Mouse (Mus musculus) heart, embryonic 10.5 days (tissue): ENCODE data around the gene Tnrc6b. TPM values are rescaled to one million over a fixed set of nuclear protein-coding genes. Genes with fewer than 3 reads are reported as not detected.
"Not testable (repeated sequence)": the region's sequence is repeated elsewhere in the genome, so short reads cannot be mapped to it uniquely, and the experiment has no call there.

Source experiments
- DNase-seq: peaks from one replicate; pipeline ENCODE4 v3.0.0-alpha.2; 2017; ENCODE audit warnings: low spot score
- H3K27ac ChIP-seq: fragments of 300-500 bp; sonication (generic); 2 replicates; pipeline ENCODE4 v1.5.1; 2016; ENCODE audit warnings: mild to moderate bottlenecking
- H3K27me3 ChIP-seq: fragments of 300-500 bp; sonication (generic); 2 replicates; pipeline ENCODE4 v1.6.1; 2016; ENCODE audit warnings: mild to moderate bottlenecking; ENCODE audit not compliant: poor library complexity, insufficient read depth, severe bottlenecking
- H3K36me3 ChIP-seq: fragments of 300-500 bp; sonication (generic); 2 replicates; pipeline ENCODE4 v1.6.1; 2016; ENCODE audit warnings: mild to moderate bottlenecking, moderate library complexity
- H3K4me1 ChIP-seq: fragments of 300-500 bp; sonication (generic); 2 replicates; pipeline ENCODE4 v1.6.1; 2016; ENCODE audit warnings: mild to moderate bottlenecking
- H3K4me3 ChIP-seq: fragments of 300-500 bp; sonication (generic); 2 replicates; pipeline ENCODE4 v1.5.1; 2016; ENCODE audit warnings: mild to moderate bottlenecking, moderate library complexity
- H3K9me3 ChIP-seq: fragments of 300-500 bp; sonication (generic); 2 replicates; pipeline ENCODE4 v1.6.1; 2016; ENCODE audit warnings: mild to moderate bottlenecking, moderate library complexity
- WGBS: fragments of 180-500 bp; shearing (Covaris S2); methylation state at CpG from one replicate; pipeline ENCODE4 v1.1.7; 2016; 5-methylcytosine and 5-hydroxymethylcytosine counted together
- polyA plus RNA-seq: library from polyadenylated mRNA; unstranded; fragments of >200 nt; fragmentation: Nextera tagmentation; extraction: Ambion mirVana; gene quantifications from 2 replicates; pipeline ENCODE4 v1.2.1, GENCODE M21; 2016

Gene Tnrc6b
- polyA plus RNA-seq, 1 experiment from 2014 or later, result 28.5 TPM

- no peaks in the 10 kb centered on the region for H3K27me3 ChIP-seq
- H3K4me3 ChIP-seq, result no peak overlapping the region
- H3K36me3 ChIP-seq, result 0 out of 2 replicates have a peak, but pooled peaks cover 4% of the 10 kb centered on the region
- H3K27ac ChIP-seq, result no peak overlapping the region; the same call in 1 of the 2 replicates
- WGBS, result 58% methylated on average over 7 of the region's 7 CpGs
- no peak for DNase-seq
- H3K9me3 ChIP-seq, result no peaks in the 10 kb centered on the region
- H3K4me1 ChIP-seq, result peaks cover 34% of the 10 kb centered on the region
Observed at GRCm38 (mm10) chr15:80814792-80815191, 103.7 kb downstream of the Tnrc6b start.

DNA sequence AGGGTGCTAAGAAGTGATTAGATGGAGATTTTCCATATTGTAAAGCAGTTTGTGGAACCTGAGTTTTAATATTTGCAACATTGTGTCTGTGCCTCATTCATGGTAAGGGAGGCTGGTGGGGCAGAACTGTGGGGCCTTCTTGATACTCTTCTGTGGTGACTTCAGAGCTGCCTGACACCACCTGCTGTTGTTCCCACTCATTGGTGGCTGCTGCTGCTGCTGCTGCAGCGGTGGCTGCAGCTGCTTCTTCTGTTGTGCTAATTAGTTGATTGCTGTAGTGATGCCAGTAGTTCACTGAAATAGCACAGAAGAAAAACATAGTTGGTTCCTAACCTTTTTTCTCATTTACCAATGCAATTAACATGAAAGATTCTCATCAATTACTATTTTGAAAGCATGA is 111.2 kb downstream of the Tnrc6b start:
- 18% methylated on average over 1 of the region's 1 CpGs for WGBS

GRCm38 (mm10) chr15:80831170-80831569 is 120.1 kb downstream of the Tnrc6b start:
- WGBS, result 28% methylated on average over 3 of the region's 3 CpGs
- no peak for DNase-seq
- H3K27ac ChIP-seq, result no peak overlapping the region
- no peaks in the 10 kb centered on the region for H3K27me3 ChIP-seq
- H3K36me3 ChIP-seq, result no peaks in the 10 kb centered on the region
- no peak overlapping the region for H3K4me3 ChIP-seq
- H3K4me1 ChIP-seq, result peaks cover 37% of the 10 kb centered on the region
- no peaks in the 10 kb centered on the region for H3K9me3 ChIP-seq

More for the DNA sequence above, 111.2 kb downstream of the Tnrc6b start:
- Histone ChIP-seq H3K27ac (no peak overlapping the region), H3K36me3 (peaks cover 4% of the 10 kb centered on the region; the same call in 1 of the 2 replicates), H3K9me3 (no peaks in the 10 kb centered on the region), H3K4me1 (peaks cover 14% of the 10 kb centered on the region), H3K4me3 (no peak overlapping the region), H3K27me3 (no peaks in the 10 kb centered on the region)
- no peak for DNase-seq

GRCm38 (mm10) chr15:80832808-80833207 is 121.7 kb downstream of the Tnrc6b start:
- no peaks in the 10 kb centered on the region for H3K9me3 ChIP-seq
- H3K27ac ChIP-seq, result no peak overlapping the region
- H3K4me1 ChIP-seq, result peaks cover 47% of the 10 kb centered on the region
- no peaks in the 10 kb centered on the region for H3K27me3 ChIP-seq
- no peak for DNase-seq
- WGBS, result 23% methylated on average over 3 of the region's 3 CpGs
- no peaks in the 10 kb centered on the region for H3K36me3 ChIP-seq
- H3K4me3 ChIP-seq, result no peak overlapping the region

- Histone ChIP-seq H3K36me3 (peaks cover 2% of the 10 kb centered on the region; the same call in 1 of the 2 replicates), H3K27me3 (no peaks in the 10 kb centered on the region), H3K4me1 (peaks cover 47% of the 10 kb centered on the region), H3K4me3 (no peak overlapping the region), H3K27ac (no peak overlapping the region), H3K9me3 (no peaks in the 10 kb centered on the region)
- WGBS, result 54% methylated on average over 3 of the region's 3 CpGs
- DNase-seq, result no peak
Observed at GRCm38 (mm10) chr15:80836246-80836645, 125.1 kb downstream of the Tnrc6b start.

DNA sequence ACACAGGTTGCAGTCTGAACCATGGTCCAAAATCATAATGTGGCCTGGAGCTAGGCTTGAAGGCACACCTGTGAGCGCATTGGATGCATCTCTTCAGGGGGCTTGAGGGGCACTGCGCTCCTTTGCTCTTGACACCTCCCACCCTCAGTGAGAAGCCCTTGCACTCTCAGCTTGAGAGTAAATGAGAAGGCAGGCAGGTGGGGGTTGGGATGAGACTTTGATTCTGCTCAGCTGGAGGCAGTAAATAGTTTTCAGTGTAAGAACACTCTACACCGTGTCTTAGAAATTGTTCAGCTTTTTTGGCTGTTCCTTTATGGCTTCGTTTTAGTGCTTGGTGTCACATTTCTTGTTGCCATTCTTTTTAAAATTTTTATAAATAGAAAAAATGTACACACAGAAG is 127.7 kb downstream of the Tnrc6b start:
- Histone ChIP-seq H3K36me3 (peaks cover 2% of the 10 kb centered on the region; the same call in 1 of the 2 replicates), H3K27ac (no peak overlapping the region), H3K27me3 (no peaks in the 10 kb centered on the region), H3K4me1 (peaks cover 49% of the 10 kb centered on the region), H3K9me3 (no peaks in the 10 kb centered on the region), H3K4me3 (no peak overlapping the region)
- DNase-seq, result no peak
- 55% methylated on average over 4 of the region's 4 CpGs for WGBS

GRCm38 (mm10) chr15:80839653-80840420 is 128.7 kb downstream of the Tnrc6b start:
- no peak overlapping the region for H3K27ac ChIP-seq
- peaks cover 2% of the 10 kb centered on the region; the same call in 1 of the 2 replicates for H3K36me3 ChIP-seq
- WGBS, result 67% methylated on average over 9 of the region's 9 CpGs
- DNase-seq, result no peak
- peaks cover 53% of the 10 kb centered on the region for H3K4me1 ChIP-seq
- H3K27me3 ChIP-seq, result no peaks in the 10 kb centered on the region
- no peaks in the 10 kb centered on the region for H3K9me3 ChIP-seq
- H3K4me3 ChIP-seq, result no peak overlapping the region

- Histone ChIP-seq H3K4me1 (peaks cover 32% of the 10 kb centered on the region), H3K4me3 (no peak overlapping the region), H3K27ac (no peak overlapping the region), H3K27me3 (no peaks in the 10 kb centered on the region), H3K36me3 (peaks cover 4% of the 10 kb centered on the region; the same call in 1 of the 2 replicates), H3K9me3 (no peaks in the 10 kb centered on the region)
- WGBS, result 91% methylated on average over 1 of the region's 1 CpGs
- no peak for DNase-seq
Observed at GRCm38 (mm10) chr15:80844262-80844661, 133.1 kb downstream of the Tnrc6b start.

DNA sequence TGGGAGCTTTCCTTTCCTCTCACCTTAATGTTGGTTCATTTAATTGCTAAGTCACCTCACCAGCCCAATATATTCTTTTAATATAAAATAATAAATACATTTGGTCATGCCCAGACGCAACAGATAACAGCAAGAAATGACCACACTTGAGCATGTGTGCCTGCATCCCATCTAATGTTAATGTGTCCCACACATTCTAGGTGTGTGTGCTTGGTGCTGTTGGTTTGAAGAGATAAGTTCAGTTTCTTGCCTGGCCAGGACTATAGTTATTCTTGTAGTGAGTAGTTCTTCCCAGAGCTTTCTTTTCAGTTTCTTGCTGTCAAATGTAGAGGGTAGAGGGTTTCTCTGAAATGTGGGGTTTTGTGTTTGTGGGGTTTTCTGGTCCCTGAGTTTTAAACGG is 133.8 kb downstream of the Tnrc6b start:
- Histone ChIP-seq H3K4me1 (peaks cover 32% of the 10 kb centered on the region), H3K27me3 (no peaks in the 10 kb centered on the region), H3K9me3 (no peaks in the 10 kb centered on the region), H3K36me3 (peaks cover 4% of the 10 kb centered on the region; the same call in 1 of the 2 replicates), H3K4me3 (no peak overlapping the region), H3K27ac (no peak overlapping the region)
- DNase-seq, result no peak
- 86% methylated on average over 2 of the region's 2 CpGs for WGBS

DNA sequence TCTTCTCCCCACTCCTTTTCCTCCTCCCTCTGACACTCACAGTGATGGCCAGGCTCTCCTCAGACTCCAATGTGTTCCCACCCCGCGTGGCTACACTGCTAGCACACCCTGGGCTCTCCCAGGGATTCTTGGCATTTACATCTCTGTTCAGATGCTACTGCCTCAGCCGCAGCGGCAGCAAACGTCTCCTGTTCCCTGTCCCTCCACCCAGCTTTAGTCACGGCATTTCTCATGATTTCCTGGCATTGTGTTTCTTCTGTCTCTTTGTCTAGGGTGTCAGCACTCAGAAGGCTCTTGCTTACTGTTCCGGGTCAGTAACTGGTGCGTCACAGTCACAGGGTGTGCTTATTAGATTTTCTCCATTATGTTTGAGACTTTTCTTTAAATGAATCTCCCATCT is 138.9 kb downstream of the Tnrc6b start:
- H3K27me3 ChIP-seq, result no peaks in the 10 kb centered on the region
- peak; percentile 55 for DNase-seq
- peaks cover 25% of the 10 kb centered on the region for H3K4me1 ChIP-seq
- peak overlapping the region; percentile 48; the same call in 1 of the 2 replicates for H3K27ac ChIP-seq
- no peak overlapping the region for H3K4me3 ChIP-seq
- no peaks in the 10 kb centered on the region for H3K9me3 ChIP-seq
- peaks cover 6% of the 10 kb centered on the region for H3K36me3 ChIP-seq
- whole genome bisulfite sequencing, result 53% methylated on average over 8 of the region's 8 CpGs

DNA sequence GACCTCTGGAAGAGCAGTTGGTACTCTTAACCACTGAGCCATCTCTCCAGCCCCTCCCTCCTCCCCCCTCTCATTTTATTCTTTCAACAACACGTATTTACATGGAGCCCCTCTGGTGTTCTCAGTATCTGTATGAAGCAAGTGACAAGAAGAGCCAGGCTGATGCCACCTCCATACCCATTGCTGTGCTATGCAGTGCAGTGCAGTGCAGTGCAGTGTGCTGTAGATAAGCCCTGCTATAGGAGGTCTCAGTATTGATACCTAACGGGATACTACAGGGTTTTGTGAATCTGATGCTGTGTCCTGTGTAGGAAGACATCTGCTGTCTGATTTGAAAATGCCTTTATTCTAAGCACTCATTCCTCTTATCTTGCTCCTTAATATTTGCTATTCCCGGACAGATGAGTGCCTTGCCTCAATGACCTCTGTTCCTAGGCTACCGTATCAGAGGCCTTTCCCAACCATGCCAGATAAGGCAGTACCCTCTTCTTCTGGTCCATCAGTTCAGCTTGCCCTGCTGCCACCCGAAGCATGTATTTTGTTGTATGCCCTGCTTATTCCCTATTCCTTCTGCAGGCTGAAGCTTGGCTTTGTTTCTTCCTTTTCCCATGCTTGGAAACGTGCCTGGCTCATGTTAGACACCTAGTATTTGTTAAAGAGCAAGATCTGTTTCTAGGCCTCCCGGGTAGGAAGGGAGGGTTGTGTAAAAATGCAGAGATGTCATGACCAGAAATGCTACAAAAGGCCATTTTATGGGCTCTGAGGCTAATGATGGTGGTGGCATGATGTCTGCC is 139.8 kb downstream of the Tnrc6b start:
- Histone ChIP-seq H3K36me3 (peaks cover 6% of the 10 kb centered on the region), H3K27me3 (no peaks in the 10 kb centered on the region), H3K27ac (no peak overlapping the region), H3K4me1 (peaks cover 25% of the 10 kb centered on the region), H3K9me3 (no peaks in the 10 kb centered on the region), H3K4me3 (peak overlapping the region; percentile 13; the same call in 1 of the 2 replicates)
- peak; percentile 63 for DNase-seq
- 55% methylated on average over 7 of the region's 7 CpGs for WGBS

DNA sequence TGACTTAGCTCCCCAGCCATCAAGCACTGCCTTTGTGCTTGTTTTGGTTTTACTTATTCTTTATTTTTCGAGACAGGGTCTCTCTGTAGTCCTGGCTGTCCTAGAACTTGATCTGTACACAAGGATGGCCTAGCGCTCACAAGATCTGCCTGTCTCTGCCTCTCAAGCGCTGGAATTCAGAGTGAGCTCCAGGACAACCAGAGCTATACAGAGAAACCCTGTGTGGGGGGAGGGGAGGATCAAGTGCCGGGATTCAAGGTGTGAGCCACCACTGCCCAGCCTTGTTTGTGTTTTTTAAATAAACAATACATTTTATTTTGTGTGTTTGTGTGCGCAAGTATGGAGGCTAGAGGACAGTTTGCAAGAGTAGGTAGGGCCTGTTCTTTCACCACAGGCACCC is 141.0 kb downstream of the Tnrc6b start:
- DNase-seq, result no peak
- WGBS, result 90% methylated on average over 5 of the region's 5 CpGs

GRCm38 (mm10) chr15:80852527-80852926 is 141.4 kb downstream of the Tnrc6b start:
- 82% methylated on average over 3 of the region's 3 CpGs for WGBS
- not testable (repeated sequence) for H3K27me3 ChIP-seq, H3K36me3 ChIP-seq, H3K9me3 ChIP-seq, DNase-seq, H3K4me3 ChIP-seq, H3K27ac ChIP-seq
- peaks cover 25% of the 10 kb centered on the region for H3K4me1 ChIP-seq

More for the DNA sequence above, 141.0 kb downstream of the Tnrc6b start:
- no peak overlapping the region for H3K27ac ChIP-seq
- H3K36me3 ChIP-seq, result peaks cover 6% of the 10 kb centered on the region
- H3K4me1 ChIP-seq, result peaks cover 25% of the 10 kb centered on the region
- no peak overlapping the region for H3K4me3 ChIP-seq
- no peaks in the 10 kb centered on the region for H3K9me3 ChIP-seq
- no peaks in the 10 kb centered on the region for H3K27me3 ChIP-seq
